In genomic region chr17:26243471-26244100, GRCm38 (mm10) we compare ENCODE assay signal across 8 mouse cellular contexts. TPM values are rescaled to one million over a fixed set of nuclear protein-coding genes. Genes with fewer than 3 reads are reported as not detected.
DNase-seq lines count a peak whose midpoint lies in the region; ATAC-seq and TF ChIP-seq lines count a peak whose summit lies in the region.

No protein-coding gene starts in this region.

- WGBS in kidney, embryonic 14.5 days: under 1% methylated on average over 32 of the region's 32 CpGs
- WGBS in forebrain, embryonic 14.5 days: under 1% methylated on average over 32 of the region's 32 CpGs
- under 1% methylated on average over 32 of the region's 32 CpGs for WGBS in hindbrain, embryonic 15.5 days
- WGBS in liver, embryonic 14.5 days (ENCODE audit: insufficient replicate concordance): 1% methylated on average over 32 of the region's 32 CpGs

- peak; percentile 21 for ATAC-seq in kidney, embryonic 14.5 days (ENCODE audit: low FRiP score, low TSS enrichment)
- peak; percentile 82 for ATAC-seq in forebrain, embryonic 14.5 days
- peak; percentile 19 for ATAC-seq in hindbrain, embryonic 15.5 days (ENCODE audit: low FRiP score, low read depth)
- ATAC-seq in liver, embryonic 14.5 days (ENCODE audit: insufficient read depth): peak; percentile 65

- no peaks in the 10 kb centered on the region for H3K9me3 ChIP-seq in kidney, embryonic 14.5 days (ENCODE audit: control insufficient read depth, low read length)
- no peaks in the 10 kb centered on the region for H3K9me3 ChIP-seq in forebrain, embryonic 14.5 days (replicated peaks; ENCODE audit: control insufficient read depth, low read length)
- H3K9me3 ChIP-seq in hindbrain, embryonic 15.5 days: no peaks in the 10 kb centered on the region
- no peaks in the 10 kb centered on the region for H3K9me3 ChIP-seq in liver, embryonic 14.5 days (ENCODE audit: control insufficient read depth, low read length)

- H3K27ac ChIP-seq in kidney, embryonic 14.5 days (ENCODE audit: low read depth, low read length): peak overlapping the region; percentile 81
- 0 out of 2 replicates have a peak overlapping the region, but pooled peaks have one; percentile 63 for H3K27ac ChIP-seq in forebrain, embryonic 14.5 days (ENCODE audit: low read depth, low read length)
- H3K27ac ChIP-seq in hindbrain, embryonic 15.5 days (replicated peaks): peak overlapping the region; percentile 86
- H3K27ac ChIP-seq in liver, embryonic 14.5 days: no peak overlapping the region; the same call in 1 of the 2 replicates

- H3K4me2 ChIP-seq in kidney, embryonic 14.5 days (replicated peaks; ENCODE audit: low read depth, low read length): peak overlapping the region; percentile 85
- H3K4me2 ChIP-seq in forebrain, embryonic 14.5 days (ENCODE audit: low read length): peak overlapping the region; percentile 85
- peak overlapping the region; percentile 84 for H3K4me2 ChIP-seq in hindbrain, embryonic 15.5 days
- peak overlapping the region; percentile 74 for H3K4me2 ChIP-seq in liver, embryonic 14.5 days (ENCODE audit: low read depth)

- TF ChIP-seq CTCF in liver, embryonic 14.5 days (IDR thresholded peaks at IDR 0.05; ENCODE audit: low read depth): peak; percentile 62; the same call in 1 of the 2 replicates

- H3K36me3 ChIP-seq in kidney, embryonic 14.5 days (ENCODE audit: control insufficient read depth, insufficient read depth, low read length): no peaks in the 10 kb centered on the region
- H3K36me3 ChIP-seq in forebrain, embryonic 14.5 days (ENCODE audit: control insufficient read depth, insufficient read depth, low read length): no peaks in the 10 kb centered on the region
- H3K36me3 ChIP-seq in hindbrain, embryonic 15.5 days: no peaks in the 10 kb centered on the region
- H3K36me3 ChIP-seq in liver, embryonic 14.5 days (replicated peaks; ENCODE audit: control insufficient read depth, insufficient read depth, low read depth): no peaks in the 10 kb centered on the region

- no peak for DNase-seq in kidney, adult 11 months
- peak; percentile 88 for DNase-seq in adrenal gland, adult 2 months
- peak; percentile 54 for DNase-seq in forebrain, embryonic 14.5 days (ENCODE audit: low spot score)
- peak in 1 of 3 experiments; percentile 51 for DNase-seq in liver, embryonic 14.5 days (ENCODE audit: low read depth in 3 of 3, low spot score in 3 of 3)
- peak; percentile 83 for DNase-seq in naive thymus-derived CD4-positive, alpha-beta T cell, adult 2 months (ENCODE audit: low read depth)
- peak; percentile 64 to 68 for DNase-seq in thymus, postnatal 36 days

- no peaks in the 10 kb centered on the region for H3K27me3 ChIP-seq in kidney, embryonic 14.5 days (ENCODE audit: control insufficient read depth, insufficient read depth, low read length)
- H3K27me3 ChIP-seq in forebrain, embryonic 14.5 days (replicated peaks; ENCODE audit: control insufficient read depth, insufficient read depth, low read length): no peaks in the 10 kb centered on the region
- H3K27me3 ChIP-seq in hindbrain, embryonic 15.5 days: no peaks in the 10 kb centered on the region
- no peaks in the 10 kb centered on the region for H3K27me3 ChIP-seq in liver, embryonic 14.5 days (ENCODE audit: control insufficient read depth, insufficient read depth, low read length)

- H3K4me3 ChIP-seq in kidney, embryonic 14.5 days (ENCODE audit: low read length): peak overlapping the region; percentile 74
- peak overlapping the region; percentile 72 for H3K4me3 ChIP-seq in forebrain, embryonic 14.5 days (ENCODE audit: low read depth, low read length)
- H3K4me3 ChIP-seq in hindbrain, embryonic 15.5 days: peak overlapping the region; percentile 67
- H3K4me3 ChIP-seq in liver, embryonic 14.5 days (ENCODE audit: insufficient read depth in 1 of 2, low read depth in 2 of 2, low read length in 2 of 2): peak overlapping the region; percentile 65 to 86

- TF ChIP-seq EP300 in liver, embryonic 14.5 days (IDR thresholded peaks at IDR 0.05; ENCODE audit: low read depth): no peak

- no peaks in the 10 kb centered on the region for H3K4me1 ChIP-seq in kidney, embryonic 14.5 days (ENCODE audit: control insufficient read depth, insufficient read depth, low read length)
- peaks cover 6% of the 10 kb centered on the region for H3K4me1 ChIP-seq in forebrain, embryonic 14.5 days (ENCODE audit: control insufficient read depth, insufficient read depth, low read length)
- H3K4me1 ChIP-seq in hindbrain, embryonic 15.5 days (replicated peaks): peaks cover 22% of the 10 kb centered on the region
- peaks cover 15 to 31% of the 10 kb centered on the region in 2 experiments for H3K4me1 ChIP-seq in liver, embryonic 14.5 days (replicated peaks; ENCODE audit: control insufficient read depth in 2 of 2, insufficient read depth in 2 of 2, low read length in 1 of 2)

- H3K9ac ChIP-seq in kidney, embryonic 14.5 days (ENCODE audit: low read depth, low read length): peak overlapping the region; percentile 71
- H3K9ac ChIP-seq in forebrain, embryonic 14.5 days (ENCODE audit: low read length): peak overlapping the region; percentile 72
- peak overlapping the region; percentile 67 for H3K9ac ChIP-seq in hindbrain, embryonic 15.5 days
- H3K9ac ChIP-seq in liver, embryonic 14.5 days (replicated peaks): peak overlapping the region; percentile 54

RNA-seq across cellular contexts. Expression of gene Fam234a, which starts 0.5 kb away (rescaled TPM):
- polyA plus RNA-seq in kidney, embryonic 14.5 days (2014; fragmentation: Nextera tagmentation; extraction: Ambion mirVana): 27.9 and 40.4 TPM in 2 replicates
- 100 to 1,000 TPM; 110 to 137 TPM for total RNA-seq in adrenal gland, adult 2 months (2021)
- 103 and 112 TPM in 2 replicates for polyA plus RNA-seq in adrenal gland, adult 2 months (2012; rRNA removed)
- 15.8 and 21.4 TPM in 2 replicates for polyA plus RNA-seq in forebrain, embryonic 14.5 days (2014; fragmentation: Nextera tagmentation; extraction: Ambion mirVana)
- polyA plus RNA-seq in hindbrain, embryonic 15.5 days (2015; fragmentation: Nextera tagmentation; extraction: Ambion mirVana): 34.2 and 35.6 TPM in 2 replicates
- polyA plus RNA-seq in liver, embryonic 14.5 days (2012; rRNA removed): 5.9 and 6.6 TPM in 2 replicates
- polyA plus RNA-seq in liver, embryonic 14.5 days (2014; fragmentation: Nextera tagmentation; extraction: Ambion mirVana): 8.3 and 10.1 TPM in 2 replicates

RNA-seq across cellular contexts. Expression of gene Luc7l, which starts 9.1 kb away (rescaled TPM):
- 87.8 and 108 TPM in 2 replicates for polyA plus RNA-seq in kidney, embryonic 14.5 days (2014; fragmentation: Nextera tagmentation; extraction: Ambion mirVana)
- total RNA-seq in adrenal gland, adult 2 months (2021): 10 to 100 TPM; 44.3 to 58.6 TPM
- polyA plus RNA-seq in adrenal gland, adult 2 months (2012; rRNA removed): 26.4 and 30.5 TPM in 2 replicates
- polyA plus RNA-seq in forebrain, embryonic 14.5 days (2014; fragmentation: Nextera tagmentation; extraction: Ambion mirVana): 81.4 and 101 TPM in 2 replicates
- 99.8 and 104 TPM in 2 replicates for polyA plus RNA-seq in hindbrain, embryonic 15.5 days (2015; fragmentation: Nextera tagmentation; extraction: Ambion mirVana)
- polyA plus RNA-seq in liver, embryonic 14.5 days (2012; rRNA removed): 15.6 and 21.4 TPM in 2 replicates
- polyA plus RNA-seq in liver, embryonic 14.5 days (2014; fragmentation: Nextera tagmentation; extraction: Ambion mirVana): 26.5 and 27.9 TPM in 2 replicates

RNA-seq across cellular contexts. Expression of gene Arhgdig, which starts 36.0 kb away (rescaled TPM):
- polyA plus RNA-seq in kidney, embryonic 14.5 days (2014; fragmentation: Nextera tagmentation; extraction: Ambion mirVana): 6.3 and 6.9 TPM in 2 replicates
- 10 to 100 TPM; 11.4 to 16.3 TPM for total RNA-seq in adrenal gland, adult 2 months (2021)
- 9.8 and 13.7 TPM in 2 replicates for polyA plus RNA-seq in adrenal gland, adult 2 months (2012; rRNA removed)
- polyA plus RNA-seq in forebrain, embryonic 14.5 days (2014; fragmentation: Nextera tagmentation; extraction: Ambion mirVana): 33.8 and 44.4 TPM in 2 replicates
- polyA plus RNA-seq in hindbrain, embryonic 15.5 days (2015; fragmentation: Nextera tagmentation; extraction: Ambion mirVana): 193 and 206 TPM in 2 replicates
- polyA plus RNA-seq in liver, embryonic 14.5 days (2012; rRNA removed): 10.6 and 11.6 TPM in 2 replicates
- polyA plus RNA-seq in liver, embryonic 14.5 days (2014; fragmentation: Nextera tagmentation; extraction: Ambion mirVana): 15.9 and 22.8 TPM in 2 replicates

RNA-seq across cellular contexts. Expression of gene Rgs11, which starts 40.8 kb away (rescaled TPM):
- 5.2 and 5.9 TPM in 2 replicates for polyA plus RNA-seq in kidney, embryonic 14.5 days (2014; fragmentation: Nextera tagmentation; extraction: Ambion mirVana)
- 10 to 100 TPM; 31.9 to 37.2 TPM for total RNA-seq in adrenal gland, adult 2 months (2021)
- polyA plus RNA-seq in adrenal gland, adult 2 months (2012; rRNA removed): 147 and 149 TPM in 2 replicates
- polyA plus RNA-seq in forebrain, embryonic 14.5 days (2014; fragmentation: Nextera tagmentation; extraction: Ambion mirVana): 1.7 and 3.2 TPM in 2 replicates
- 18.7 TPM in 2 replicates for polyA plus RNA-seq in hindbrain, embryonic 15.5 days (2015; fragmentation: Nextera tagmentation; extraction: Ambion mirVana)
- polyA plus RNA-seq in liver, embryonic 14.5 days (2012; rRNA removed): 0.35 and 0.48 TPM in 2 replicates
- 0.10 and 0.28 TPM in 2 replicates for polyA plus RNA-seq in liver, embryonic 14.5 days (2014; fragmentation: Nextera tagmentation; extraction: Ambion mirVana)

RNA-seq across cellular contexts. Expression of gene Pdia2, which starts 44.7 kb away (rescaled TPM):
- 0.38 and 0.46 TPM in 2 replicates for polyA plus RNA-seq in kidney, embryonic 14.5 days (2014; fragmentation: Nextera tagmentation; extraction: Ambion mirVana)
- total RNA-seq in adrenal gland, adult 2 months (2021): 1 to 10 TPM in 1 of 2 experiments, under 1 TPM in 1; 0.63 to 1.3 TPM
- polyA plus RNA-seq in adrenal gland, adult 2 months (2012; rRNA removed): 0.44 and 0.56 TPM in 2 replicates
- polyA plus RNA-seq in forebrain, embryonic 14.5 days (2014; fragmentation: Nextera tagmentation; extraction: Ambion mirVana): not detected in 2 replicates
- polyA plus RNA-seq in hindbrain, embryonic 15.5 days (2015; fragmentation: Nextera tagmentation; extraction: Ambion mirVana): 0.13 and 0.38 TPM in 2 replicates
- polyA plus RNA-seq in liver, embryonic 14.5 days (2012; rRNA removed): 22.0 and 25.9 TPM in 2 replicates
- 86.6 and 89.7 TPM in 2 replicates for polyA plus RNA-seq in liver, embryonic 14.5 days (2014; fragmentation: Nextera tagmentation; extraction: Ambion mirVana)

Comparison
In these comparisons a context has a peak if more than half of its experiments do, and no peak if none do; other contexts are left out.
1. ATAC-seq: peak in every context shown above with its lines; median percentile 82 in forebrain, embryonic 14.5 days; 65 in liver, embryonic 14.5 days; 21 in kidney, embryonic 14.5 days; 19 in hindbrain, embryonic 15.5 days.